Mouse (Mus musculus): ENCODE results near the gene Mybphl.

DNA sequence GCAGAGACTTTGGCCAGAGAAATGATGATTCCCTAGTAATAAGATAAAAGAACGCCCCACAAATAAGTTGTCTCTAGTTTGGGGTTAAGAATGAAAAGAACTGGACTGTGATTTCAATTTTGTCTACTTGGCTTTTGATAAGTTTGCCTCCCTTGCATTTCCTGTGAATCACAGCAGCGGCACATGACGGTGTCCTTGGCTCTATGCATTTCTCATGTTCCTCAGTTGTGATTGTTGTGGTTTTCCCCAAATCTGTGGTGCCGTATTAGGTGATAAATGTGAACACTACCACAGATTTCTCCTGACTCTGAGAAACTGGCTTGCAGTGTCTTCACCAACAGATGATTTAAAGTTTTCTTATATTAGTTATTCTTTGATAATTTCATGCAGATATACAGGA, 42.6 kb upstream of the Mybphl start:
- TF ChIP-seq POLR2A (IDR thresholded peaks at IDR 0.05; ENCODE audit: low read depth, low read length) (no peak), CTCF (conservative IDR thresholded peaks at IDR 0.05; ENCODE audit: insufficient read depth, insufficient read length, low read depth, low read length) (no peak)
